Mouse (Mus musculus) MEL (cell line): ENCODE data around the gene Trim16. TPM values are rescaled to one million over a fixed set of nuclear protein-coding genes. Genes with fewer than 3 reads are reported as not detected.

Experiments used
- DNase-seq: peaks from one replicate; pipeline ENCODE4 v3.0.0; 2011; ENCODE audit warnings: low read depth, low spot score
- H3K27ac ChIP-seq: 2 replicates; pipeline ENCODE4 v1.5.1; 2012; ENCODE audit warnings: low read depth, mild to moderate bottlenecking, control low read depth, low read length, moderate library complexity; ENCODE audit not compliant: control insufficient read depth
- H3K27me3 ChIP-seq, 2 experiments: fragments of 150-350 bp in 1 of 2; sonication (generic) in 1 of 2; 2 replicates each; pipeline ENCODE4 v1.6.1; 2012; ENCODE audit warnings: low read length in 2 of 2, mild to moderate bottlenecking in 2 of 2, improper control_type of control experiment in 1 of 2, moderate library complexity in 1 of 2; ENCODE audit not compliant: insufficient read depth in 2 of 2, control insufficient read depth in 1 of 2
- H3K36me3 ChIP-seq, 2 experiments: 2 replicates each; pipeline ENCODE4 v1.6.1; 2012 to 2014; ENCODE audit warnings: low read length in 2 of 2, improper control_type of control experiment in 1 of 2, inconsistent platforms in 1 of 2, mild to moderate bottlenecking in 1 of 2; ENCODE audit not compliant: insufficient read depth in 2 of 2, control insufficient read depth in 1 of 2
- H3K4me1 ChIP-seq, 2 experiments: fragments of 150-350 bp in 1 of 2; sonication (generic) in 1 of 2; 2 replicates each; pipeline ENCODE4 v1.6.1; 2012; ENCODE audit warnings: low read length in 2 of 2, improper control_type of control experiment in 1 of 2, mild to moderate bottlenecking in 1 of 2; ENCODE audit not compliant: insufficient read depth in 2 of 2, control insufficient read depth in 1 of 2
- H3K4me3 ChIP-seq, 2 experiments: fragments of 150-350 bp in 1 of 2; sonication (generic) in 1 of 2; 2 replicates each; pipeline ENCODE4 v1.5.1; 2012; ENCODE audit warnings: low read depth in 2 of 2, low read length in 2 of 2, mild to moderate bottlenecking in 2 of 2, moderate library complexity in 2 of 2, control low read depth in 1 of 2, improper control_type of control experiment in 1 of 2; ENCODE audit not compliant: control insufficient read depth in 1 of 2, insufficient read depth in 1 of 2
- H3K79me2 ChIP-seq: 2 replicates; pipeline ENCODE4 v1.6.1; 2012; ENCODE audit warnings: mild to moderate bottlenecking, low read length, moderate library complexity; ENCODE audit not compliant: control insufficient read depth, poor library complexity, insufficient read depth
- H3K9ac ChIP-seq: 2 replicates; pipeline ENCODE4 v1.6.1; 2012; ENCODE audit warnings: low read depth, mild to moderate bottlenecking, control low read depth, low read length, moderate library complexity; ENCODE audit not compliant: control insufficient read depth, poor library complexity, severe bottlenecking
- H3K9me3 ChIP-seq: fragments of 150-350 bp; sonication (generic); replicated peaks from 2 replicates; pipeline ENCODE4 v1.6.1; 2012; ENCODE audit warnings: mild to moderate bottlenecking, low read length, improper control_type of control experiment, moderate library complexity; ENCODE audit not compliant: insufficient read depth
- BHLHE40 ChIP-seq: IDR thresholded peaks from 2 replicates; pipeline ENCODE4 v1.6.1; 2012; ENCODE audit warnings: low read depth, mild to moderate bottlenecking, inconsistent platforms, low read length, improper control_type of control experiment, borderline replicate concordance
- CHD1 ChIP-seq: IDR thresholded peaks from 2 replicates; pipeline ENCODE4 v1.6.1; 2012; ENCODE audit warnings: low read depth, mild to moderate bottlenecking, inconsistent platforms, low read length, improper control_type of control experiment
- ELF1 ChIP-seq: IDR thresholded peaks from 2 replicates; pipeline ENCODE4 v1.6.1; 2014; ENCODE audit warnings: low read depth, mild to moderate bottlenecking, inconsistent platforms, low read length, improper control_type of control experiment, moderate library complexity
- GATA1 ChIP-seq: IDR thresholded peaks from 2 replicates; pipeline ENCODE4 v1.6.1; 2011; ENCODE audit warnings: low read depth, low read length, improper control_type of control experiment
- HCFC1 ChIP-seq: IDR thresholded peaks from 2 replicates; pipeline ENCODE4 v1.6.1; 2012; ENCODE audit warnings: low read depth, mild to moderate bottlenecking, inconsistent platforms, low read length, improper control_type of control experiment, moderate library complexity
- JUND ChIP-seq: IDR thresholded peaks from 2 replicates; pipeline ENCODE4 v1.6.1; 2011; ENCODE audit warnings: low read depth, mild to moderate bottlenecking, improper control_type of control experiment, low read length
- KAT2A ChIP-seq: conservative IDR thresholded peaks from 2 replicates; pipeline ENCODE4 v1.6.1; 2012; ENCODE audit warnings: low read depth, low read length, improper control_type of control experiment, inconsistent platforms
- MAFK ChIP-seq: IDR thresholded peaks from 2 replicates; pipeline ENCODE4 v1.6.1; 2011; ENCODE audit warnings: low read depth, mild to moderate bottlenecking, low read length, improper control_type of control experiment, borderline replicate concordance
- MAX ChIP-seq: IDR thresholded peaks from 2 replicates; pipeline ENCODE4 v1.6.1; 2011; ENCODE audit warnings: low read length, improper control_type of control experiment
- MAZ ChIP-seq: IDR thresholded peaks from 2 replicates; pipeline ENCODE4 v1.6.1; 2012; ENCODE audit warnings: low read depth, mild to moderate bottlenecking, inconsistent platforms, low read length, improper control_type of control experiment
- MEF2A ChIP-seq: IDR thresholded peaks from 2 replicates; pipeline ENCODE4 v1.6.1; 2014; ENCODE audit warnings: low read depth, mild to moderate bottlenecking, inconsistent platforms, low read length, improper control_type of control experiment; ENCODE audit not compliant: poor library complexity, insufficient replicate concordance, severe bottlenecking; ENCODE audit errors: extremely low read depth
- MXI1 ChIP-seq: IDR thresholded peaks from 2 replicates; pipeline ENCODE4 v1.6.1; 2011; ENCODE audit warnings: mild to moderate bottlenecking, low read depth, low read length, improper control_type of control experiment
- MYB ChIP-seq: IDR thresholded peaks from 2 replicates; pipeline ENCODE4 v1.6.1; 2011; ENCODE audit warnings: mild to moderate bottlenecking, low read depth, low read length, improper control_type of control experiment
- MYC ChIP-seq: IDR thresholded peaks from 2 replicates; pipeline ENCODE4 v1.6.1; 2011; ENCODE audit warnings: low read depth, mild to moderate bottlenecking, low read length, improper control_type of control experiment, moderate library complexity
- NELFE ChIP-seq: IDR thresholded peaks from 2 replicates; pipeline ENCODE4 v1.6.1; 2011; ENCODE audit warnings: low read depth, low read length, improper control_type of control experiment
- NRF1 ChIP-seq: IDR thresholded peaks from 2 replicates; pipeline ENCODE4 v1.6.1; 2014; ENCODE audit warnings: low read depth, mild to moderate bottlenecking, inconsistent platforms, low read length, improper control_type of control experiment, moderate library complexity; ENCODE audit not compliant: poor library complexity, insufficient read depth, severe bottlenecking
- POLR2A ChIP-seq, 2 experiments: IDR thresholded peaks; 2 replicates each; pipeline ENCODE4 v1.6.1; 2011 to 2012; ENCODE audit warnings: low read length in 2 of 2, mild to moderate bottlenecking in 2 of 2, control low read depth in 1 of 2, improper control_type of control experiment in 1 of 2, low read depth in 1 of 2, moderate library complexity in 1 of 2; ENCODE audit not compliant: control insufficient read depth in 1 of 2, insufficient read depth in 1 of 2, poor library complexity in 1 of 2
- POLR2AphosphoS2 ChIP-seq: IDR thresholded peaks from 2 replicates; pipeline ENCODE4 v1.6.1; 2011; ENCODE audit warnings: low read length, improper control_type of control experiment
- RAD21 ChIP-seq: IDR thresholded peaks from 2 replicates; pipeline ENCODE4 v1.6.1; 2011; ENCODE audit warnings: mild to moderate bottlenecking, low read depth, low read length, improper control_type of control experiment
- RCOR1 ChIP-seq: IDR thresholded peaks from 2 replicates; pipeline ENCODE4 v1.6.1; 2012; ENCODE audit warnings: low read depth, mild to moderate bottlenecking, inconsistent platforms, low read length, improper control_type of control experiment
- SIN3A ChIP-seq: IDR thresholded peaks from 2 replicates; pipeline ENCODE4 v1.6.1; 2012; ENCODE audit warnings: low read length, improper control_type of control experiment, inconsistent platforms
- SMC3 ChIP-seq: IDR thresholded peaks from 2 replicates; pipeline ENCODE4 v1.6.1; 2011; ENCODE audit warnings: low read depth, low read length, improper control_type of control experiment
- TAL1 ChIP-seq: IDR thresholded peaks from 2 replicates; pipeline ENCODE4 v1.6.1; 2012; ENCODE audit warnings: mild to moderate bottlenecking, inconsistent platforms, low read length, moderate library complexity, mixed read lengths
- UBTF ChIP-seq: IDR thresholded peaks from 2 replicates; pipeline ENCODE4 v1.6.1; 2012; ENCODE audit warnings: low read depth, mild to moderate bottlenecking, inconsistent platforms, low read length, improper control_type of control experiment, moderate library complexity, borderline replicate concordance; ENCODE audit not compliant: insufficient read depth
- USF1 ChIP-seq: IDR thresholded peaks from 2 replicates; pipeline ENCODE4 v1.6.1; 2014; ENCODE audit warnings: low read depth, mild to moderate bottlenecking, inconsistent platforms, low read length, improper control_type of control experiment, moderate library complexity
- ZKSCAN1 ChIP-seq: IDR thresholded peaks from 2 replicates; pipeline ENCODE4 v1.6.1; 2012; ENCODE audit warnings: low read depth, mild to moderate bottlenecking, inconsistent platforms, low read length, improper control_type of control experiment, moderate library complexity
- ZMIZ1 ChIP-seq: IDR thresholded peaks from 2 replicates; pipeline ENCODE4 v1.6.1; 2012; ENCODE audit warnings: low read depth, mild to moderate bottlenecking, inconsistent platforms, low read length, improper control_type of control experiment, moderate library complexity
- ZNF384 ChIP-seq: IDR thresholded peaks from 2 replicates; pipeline ENCODE4 v1.6.1; 2012; ENCODE audit warnings: low read depth, mild to moderate bottlenecking, inconsistent platforms, low read length, improper control_type of control experiment
- polyA plus RNA-seq, 2 experiments: library from polyadenylated mRNA; stranded (reverse) in 1 of 2; unstranded in 1 of 2; fragments of >175 nt in 1 of 2; fragments of >200 nt in 1 of 2; gene quantifications; 2 replicates each; pipeline versions ENCODE4 v1.2.1 to v1.2.4; 2012; ENCODE audit warnings: low replicate concordance in 2 of 2, low read depth in 1 of 2; ENCODE audit not compliant: insufficient read length in 2 of 2, insufficient read depth in 1 of 2, missing spikeins in 1 of 2
- total RNA-seq: library from RNA; depleted of rRNA; stranded (reverse); fragments of 300-350 nt; gene quantifications from 2 replicates; pipeline ENCODE4 v1.2.3, GENCODE M21; 2012

The Trim16 gene
- total and polyA plus RNA-seq, 3 experiments: 3.1 to 5.5 TPM; not detected in 1

GRCm38 (mm10) chr11:62878728-62879127, 58.7 kb downstream of the Trim16 start:
- peak; percentile 13 for DNase-seq
- H3K4me1 ChIP-seq: peaks cover 0 to 3% of the 10 kb centered on the region in 2 experiments; a peak in 2 of 4 replicates
- no peaks in the 10 kb centered on the region for H3K9me3 ChIP-seq
- H3K36me3 ChIP-seq: peaks cover 0 to 9% of the 10 kb centered on the region in 2 experiments; a peak in 2 of 4 replicates
- TF ChIP-seq ZKSCAN1: no peak
- TF ChIP-seq RCOR1: no peak
- TF ChIP-seq CHD1: no peak
- TF ChIP-seq JUND: no peak
- no peak for TF ChIP-seq RAD21
- no peak for TF ChIP-seq MYB
- TF ChIP-seq SIN3A: no peak
- no peak for TF ChIP-seq TAL1
- no peak for TF ChIP-seq ELF1
- no peak for TF ChIP-seq NRF1
- TF ChIP-seq POLR2A (IDR thresholded peaks at IDR 0.05; ENCODE audit: control insufficient read depth in 1 of 2, insufficient read depth in 1 of 2, low read depth in 1 of 2, low read length in 2 of 2, poor library complexity in 1 of 2): no peak
- TF ChIP-seq, all 39 proteins: peak for 0
- H3K27me3 ChIP-seq: peaks cover 2 to 12% of the 10 kb centered on the region in 2 experiments
- H3K79me2 ChIP-seq: peaks cover 6% of the 10 kb centered on the region
- peak overlapping the region; percentile 50 to 92 for H3K4me3 ChIP-seq
- peak overlapping the region; percentile 42 for H3K9ac ChIP-seq
- H3K27ac ChIP-seq: no peak overlapping the region

GRCm38 (mm10) chr11:62879220-62880048, 59.4 kb downstream of the Trim16 start, which contains the start of gene Tvp23b:
Tvp23b (plus strand) TSS chr11:62879455.
- no peaks in the 10 kb centered on the region for H3K9me3 ChIP-seq
- peaks cover 0 to 3% of the 10 kb centered on the region in 2 experiments; a peak in 2 of 4 replicates for H3K4me1 ChIP-seq
- H3K27me3 ChIP-seq: peaks cover 0 to 12% of the 10 kb centered on the region in 2 experiments; a peak in 3 of 4 replicates
- peaks cover 0 to 9% of the 10 kb centered on the region in 2 experiments; a peak in 2 of 4 replicates for H3K36me3 ChIP-seq
- H3K79me2 ChIP-seq: peaks cover 6% of the 10 kb centered on the region
- peak; percentile 99 for DNase-seq
- peak within 1 kb of the TSS; percentile 51 for H3K27ac ChIP-seq
- peak within 1 kb of the TSS; percentile 89 to 92 for H3K4me3 ChIP-seq
- H3K9ac ChIP-seq: peak within 1 kb of the TSS; percentile 93
- TF ChIP-seq USF1: peak; percentile 64
- no peak for TF ChIP-seq MAFK
- 0 out of 2 replicates have a peak, but pooled peaks have one; percentile 63 for TF ChIP-seq MAZ
- TF ChIP-seq NRF1: peak; percentile 57; the same call in 1 of the 2 replicates
- peak; percentile 35; the same call in 1 of the 2 replicates for TF ChIP-seq ZNF384
- no peak for TF ChIP-seq RCOR1
- no peak for TF ChIP-seq SMC3
- TF ChIP-seq GATA1: peak; percentile 56
- peak; percentile 84 for TF ChIP-seq HCFC1
- TF ChIP-seq ZMIZ1: peak; percentile 92
- peak; percentile 87 to 91 for TF ChIP-seq POLR2A (IDR thresholded peaks at IDR 0.05; ENCODE audit: control insufficient read depth in 1 of 2, insufficient read depth in 1 of 2, low read depth in 1 of 2, low read length in 2 of 2, poor library complexity in 1 of 2)
- no peak; the same call in 1 of the 2 replicates for TF ChIP-seq KAT2A
- TF ChIP-seq POLR2AphosphoS2: peak; percentile 89
- peak; percentile 98 for TF ChIP-seq ELF1
- TF ChIP-seq MAX: peak; percentile 89
- no peak for TF ChIP-seq UBTF
- TF ChIP-seq TAL1: 0 out of 2 replicates have a peak, but pooled peaks have one; percentile 26
- TF ChIP-seq MEF2A: no peak
- TF ChIP-seq MXI1: peak; percentile 90
- TF ChIP-seq BHLHE40: 0 out of 2 replicates have a peak, but pooled peaks have one; percentile 56
- peak; percentile 93 for TF ChIP-seq NELFE
- peak; percentile 73 for TF ChIP-seq MYC
